18 mouse cellular contexts compared by ENCODE assay signal in the genomic region with DNA sequence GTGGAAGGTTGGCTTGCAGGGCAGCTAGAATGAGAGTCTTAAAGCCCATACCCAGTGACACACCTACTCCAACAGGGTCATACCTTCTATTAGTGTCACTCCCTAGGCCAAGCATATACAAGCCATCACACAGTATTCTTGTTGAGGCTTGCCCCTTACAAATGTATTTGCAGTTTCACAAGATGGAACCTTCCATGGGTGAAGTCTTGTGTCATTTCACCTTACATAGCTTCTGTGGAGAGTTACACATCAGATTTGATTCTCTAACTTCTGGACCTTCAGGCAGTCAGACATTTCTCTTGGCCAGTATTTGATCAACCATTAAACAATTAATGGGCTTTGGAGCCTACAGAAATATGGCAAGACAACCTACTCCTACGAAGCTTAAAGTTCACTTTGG.
"Had no signal": no experiment of that assay in that cellular context is flagged by ENCODE, and none has a peak within 500 bp of the region (broad histone marks: within the 10 kb centered on the region; RNA-seq: fewer than 3 reads in every experiment).

No protein-coding gene starts in this region.

- DNase-seq: cerebellum, adult 2 months; cerebellum, adult 8-10 months; cerebellum, adult 9-10 months; cerebellum, adult 9-11 months; cerebellum, postnatal 10 days; cerebellum, postnatal 14 days; cerebellum, postnatal 25 days; cerebellum, postnatal 36 days; embryo, embryonic 11 days; forebrain, postnatal 0 days; gastrocnemius, adult 2 months; gastrocnemius, postnatal 10 days; gastrocnemius, postnatal 14 days; gastrocnemius, postnatal 25 days; gastrocnemius, postnatal 36 days; heart, adult 11 months; heart, adult 18-20 months; heart, adult 2 months had no signal
